Mouse (Mus musculus): ENCODE results near the gene Ptprg.

- TF ChIP-seq CTCF (IDR thresholded peaks at IDR 0.05; ENCODE audit: borderline replicate concordance, insufficient read depth, low read length) (no peak), POLR2A (IDR thresholded peaks at IDR 0.05; ENCODE audit: low read depth, low read length) (no peak)
Observed at GRCm38 (mm10) chr14:12153599-12153998, 600.3 kb downstream of the Ptprg start.

All from embryonic fibroblast, embryonic 13.5 days (primary cell).